Mouse (Mus musculus): ENCODE results near the gene Rpl31. TPM values are rescaled to one million over a fixed set of nuclear protein-coding genes. Genes with fewer than 3 reads are reported as not detected.

The Rpl31 gene
- polyA plus RNA-seq (2016; fragmentation: Nextera tagmentation; extraction: Ambion mirVana): 453 and 454 TPM in 2 replicates

GRCm38 (mm10) chr1:39367601-39368266 lies at the start of gene Rpl31:
Rpl31 (plus strand) TSS chr1:39367842.
- WGBS: under 1% methylated on average over 50 of the region's 62 CpGs
- H3K4me3 ChIP-seq (replicated peaks): peak within 1 kb of the TSS; percentile 85
- H3K9me3 ChIP-seq: no peaks in the 10 kb centered on the region

DNA sequence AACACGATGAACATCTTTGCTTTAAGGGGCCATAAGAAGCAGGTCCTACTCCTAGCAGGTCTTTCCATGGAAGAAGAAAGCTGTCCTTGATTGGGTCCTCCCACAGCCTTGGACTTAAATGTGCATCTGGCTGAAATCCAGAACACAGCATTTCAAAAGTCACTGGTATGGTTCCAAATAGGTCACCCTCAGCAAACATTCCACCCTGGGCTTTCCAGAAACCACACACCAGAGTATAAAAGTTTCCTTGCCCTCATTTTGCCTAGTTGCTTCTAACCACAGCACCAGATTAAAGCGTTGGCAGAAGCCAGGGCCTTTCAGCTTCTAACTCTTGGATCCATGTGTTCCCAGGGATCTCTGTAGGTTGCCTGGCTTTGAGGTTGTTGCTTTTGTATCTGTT lies 49.7 kb upstream of the Rpl31 start:
- no peak for ATAC-seq (ENCODE audit: low FRiP score)
- Histone ChIP-seq H3K9ac (no peak overlapping the region), H3K4me2 (no peak overlapping the region), H3K9me3 (no peaks in the 10 kb centered on the region), H3K36me3 (replicated peaks) (no peaks in the 10 kb centered on the region), H3K27ac (no peak overlapping the region), H3K27me3 (no peaks in the 10 kb centered on the region), H3K4me3 (replicated peaks) (no peak overlapping the region), H3K4me1 (peaks cover 2% of the 10 kb centered on the region; the same call in 1 of the 2 replicates)
- 84% methylated on average over 2 of the region's 2 CpGs for WGBS

More at GRCm38 (mm10) chr1:39367601-39368266, at the start of gene Rpl31:
- Histone ChIP-seq H3K4me2 (peak within 1 kb of the TSS; percentile 86), H3K36me3 (replicated peaks) (peaks cover 34% of the 10 kb centered on the region), H3K4me1 (peaks cover 18% of the 10 kb centered on the region), H3K9ac (peak within 1 kb of the TSS; percentile 97), H3K27ac (peak within 1 kb of the TSS; percentile 92), H3K27me3 (no peaks in the 10 kb centered on the region)
- ATAC-seq (ENCODE audit: low FRiP score): peak; percentile 99

- no peaks in the 10 kb centered on the region for H3K9me3 ChIP-seq
- 78% methylated on average over 7 of the region's 7 CpGs for WGBS
Observed at GRCm38 (mm10) chr1:39318870-39319269, 48.8 kb upstream of the Rpl31 start.

GRCm38 (mm10) chr1:39321954-39322353 lies 45.7 kb upstream of the Rpl31 start:
- H3K4me1 ChIP-seq: no peaks in the 10 kb centered on the region
- no peak overlapping the region for H3K4me3 ChIP-seq (replicated peaks)
- H3K36me3 ChIP-seq (replicated peaks): no peaks in the 10 kb centered on the region
- no peak overlapping the region for H3K9ac ChIP-seq
- H3K9me3 ChIP-seq: no peaks in the 10 kb centered on the region
- no peaks in the 10 kb centered on the region for H3K27me3 ChIP-seq
- H3K27ac ChIP-seq: no peak overlapping the region
- no peak for ATAC-seq (ENCODE audit: low FRiP score)
- H3K4me2 ChIP-seq: no peak overlapping the region
- 88% methylated on average over 6 of the region's 6 CpGs for WGBS

More at GRCm38 (mm10) chr1:39318870-39319269, 48.8 kb upstream of the Rpl31 start:
- no peak overlapping the region for H3K4me3 ChIP-seq (replicated peaks)
- ATAC-seq (ENCODE audit: low FRiP score): no peak
- no peaks in the 10 kb centered on the region for H3K4me1 ChIP-seq
- H3K9ac ChIP-seq: no peak overlapping the region
- H3K4me2 ChIP-seq: no peak overlapping the region
- H3K27me3 ChIP-seq: no peaks in the 10 kb centered on the region
- H3K36me3 ChIP-seq (replicated peaks): no peaks in the 10 kb centered on the region
- no peak overlapping the region for H3K27ac ChIP-seq

DNA sequence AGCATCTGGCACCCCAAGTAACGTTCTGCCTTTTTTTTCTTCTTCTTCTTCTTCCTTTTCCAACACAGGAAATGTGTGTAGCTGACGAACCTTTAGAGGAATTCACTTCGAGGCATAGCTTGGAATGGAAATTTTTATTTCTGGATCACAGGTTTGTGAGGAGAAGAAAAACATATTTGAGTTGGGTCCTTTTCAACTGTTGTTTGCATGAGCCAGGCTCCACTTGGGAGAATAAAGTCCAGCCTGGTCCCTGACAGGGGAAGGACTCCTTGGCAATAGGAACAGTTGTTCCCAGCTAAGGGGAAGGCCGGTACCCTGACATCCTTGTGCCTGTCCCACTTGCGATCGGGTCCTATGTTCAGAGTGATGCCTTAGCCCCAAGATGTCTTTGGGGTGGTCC lies 42.4 kb upstream of the Rpl31 start:
- no peaks in the 10 kb centered on the region for H3K9me3 ChIP-seq
- WGBS: 93% methylated on average over 6 of the region's 6 CpGs
- H3K4me3 ChIP-seq (replicated peaks): no peak overlapping the region
- no peak for ATAC-seq (ENCODE audit: low FRiP score)
- H3K4me1 ChIP-seq: no peaks in the 10 kb centered on the region
- H3K27ac ChIP-seq: no peak overlapping the region
- no peak overlapping the region for H3K4me2 ChIP-seq
- no peaks in the 10 kb centered on the region for H3K27me3 ChIP-seq
- H3K36me3 ChIP-seq (replicated peaks): no peaks in the 10 kb centered on the region
- H3K9ac ChIP-seq: no peak overlapping the region

DNA sequence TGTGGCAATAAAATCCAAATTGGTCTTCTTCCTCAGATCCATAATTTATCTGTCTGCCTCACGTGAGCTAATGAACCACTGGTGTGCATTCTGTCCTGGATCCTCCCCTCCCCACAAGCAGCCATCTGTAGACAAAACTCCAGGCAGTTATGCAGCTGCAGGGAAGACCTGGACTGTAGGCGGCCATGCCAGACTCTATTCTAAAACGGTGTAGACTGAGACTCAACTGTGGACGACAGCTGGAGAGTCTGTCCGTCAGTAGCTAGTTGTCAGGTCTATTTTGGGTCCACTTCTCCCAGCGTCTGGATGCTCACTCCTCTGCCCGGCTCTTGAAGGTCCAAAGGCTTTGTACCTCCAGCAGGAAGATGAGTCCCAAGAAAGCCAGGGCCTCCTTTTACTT lies 40.1 kb upstream of the Rpl31 start:
- WGBS: 85% methylated on average over 7 of the region's 7 CpGs
- H3K4me2 ChIP-seq: no peak overlapping the region

GRCm38 (mm10) chr1:39330857-39331594 lies 36.6 kb upstream of the Rpl31 start:
- Histone ChIP-seq H3K4me3 (replicated peaks) (no peak overlapping the region), H3K4me2 (no peak overlapping the region), H3K4me1 (no peaks in the 10 kb centered on the region), H3K9ac (no peak overlapping the region), H3K36me3 (replicated peaks) (no peaks in the 10 kb centered on the region), H3K9me3 (no peaks in the 10 kb centered on the region), H3K27ac (no peak overlapping the region), H3K27me3 (peaks cover 10% of the 10 kb centered on the region; the same call in 1 of the 2 replicates)
- no peak for ATAC-seq (ENCODE audit: low FRiP score)
- 84% methylated on average over 7 of the region's 7 CpGs for WGBS

More for the DNA sequence above, 40.1 kb upstream of the Rpl31 start:
- no peaks in the 10 kb centered on the region for H3K36me3 ChIP-seq (replicated peaks)
- ATAC-seq (ENCODE audit: low FRiP score): no peak
- H3K27me3 ChIP-seq: no peaks in the 10 kb centered on the region
- no peak overlapping the region for H3K4me3 ChIP-seq (replicated peaks)
- no peaks in the 10 kb centered on the region for H3K9me3 ChIP-seq
- H3K4me1 ChIP-seq: no peaks in the 10 kb centered on the region
- no peak overlapping the region for H3K27ac ChIP-seq
- H3K9ac ChIP-seq: no peak overlapping the region

GRCm38 (mm10) chr1:39332456-39332855 lies 35.2 kb upstream of the Rpl31 start:
- Histone ChIP-seq H3K9ac (no peak overlapping the region), H3K4me3 (replicated peaks) (no peak overlapping the region), H3K4me1 (no peaks in the 10 kb centered on the region), H3K27ac (no peak overlapping the region), H3K9me3 (no peaks in the 10 kb centered on the region), H3K4me2 (no peak overlapping the region), H3K27me3 (peaks cover 11% of the 10 kb centered on the region; the same call in 1 of the 2 replicates), H3K36me3 (replicated peaks) (no peaks in the 10 kb centered on the region)
- WGBS: 86% methylated on average over 4 of the region's 4 CpGs
- ATAC-seq (ENCODE audit: low FRiP score): no peak

DNA sequence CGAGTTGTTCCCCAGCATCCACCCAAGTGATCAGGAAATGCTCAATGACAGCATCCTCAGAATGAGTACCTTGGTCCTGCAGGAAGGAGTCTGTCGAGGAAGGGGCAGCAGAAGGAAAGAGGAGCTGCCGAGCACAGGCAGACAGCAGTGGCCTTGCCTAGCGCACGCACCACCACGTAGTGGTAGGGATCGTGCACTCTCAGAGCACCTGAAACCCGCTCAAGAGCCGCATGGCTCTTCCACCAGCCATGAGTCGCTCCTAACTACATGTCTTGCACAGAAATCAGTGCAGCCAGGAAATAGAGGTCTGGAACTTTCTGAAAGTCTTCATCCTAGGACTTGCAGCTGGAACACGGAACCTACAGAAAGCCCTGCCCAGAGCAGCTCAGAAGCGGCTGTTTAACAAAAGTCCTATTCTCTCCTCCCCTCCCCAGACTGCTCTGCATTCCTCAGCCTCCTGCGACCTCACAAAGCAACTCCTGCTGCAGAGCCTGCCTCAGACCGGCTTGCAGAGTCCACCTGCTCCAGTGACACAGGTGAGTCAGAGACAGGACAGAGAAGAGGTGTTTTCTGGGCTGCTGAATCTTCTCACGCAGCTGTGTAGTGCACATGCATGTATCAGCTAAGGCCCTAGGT lies 32.0 kb upstream of the Rpl31 start:
- 23% methylated on average over 15 of the region's 15 CpGs for WGBS
- Histone ChIP-seq H3K4me3 (replicated peaks) (no peak overlapping the region), H3K27me3 (peaks cover 11% of the 10 kb centered on the region; the same call in 1 of the 2 replicates), H3K4me2 (no peak overlapping the region), H3K27ac (no peak overlapping the region), H3K9me3 (no peaks in the 10 kb centered on the region), H3K4me1 (no peaks in the 10 kb centered on the region), H3K36me3 (replicated peaks) (no peaks in the 10 kb centered on the region), H3K9ac (no peak overlapping the region)
- no peak for ATAC-seq (ENCODE audit: low FRiP score)

DNA sequence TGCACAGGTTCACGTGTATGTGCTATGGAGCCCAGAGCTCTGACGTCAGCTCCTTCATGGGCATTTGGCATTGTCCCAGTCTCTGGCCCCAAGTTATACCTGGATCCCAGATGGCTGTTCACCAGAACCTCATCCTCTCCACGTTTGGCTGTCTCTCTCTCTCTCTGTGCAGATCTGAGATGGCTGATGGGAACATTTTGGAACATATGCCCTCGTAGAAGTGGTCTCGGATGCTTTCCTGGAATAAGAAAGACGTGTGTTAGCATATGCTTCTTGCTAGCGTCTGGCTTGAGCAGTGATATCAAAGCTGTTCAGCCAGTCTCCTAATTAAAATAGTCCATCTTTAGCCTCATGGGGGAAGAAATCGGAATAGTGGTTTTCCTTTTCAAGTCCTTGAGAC lies 30.9 kb upstream of the Rpl31 start:
- peaks cover 11% of the 10 kb centered on the region; the same call in 1 of the 2 replicates for H3K27me3 ChIP-seq
- H3K27ac ChIP-seq: no peak overlapping the region
- 88% methylated on average over 8 of the region's 8 CpGs for WGBS
- H3K4me2 ChIP-seq: no peak overlapping the region
- no peaks in the 10 kb centered on the region for H3K4me1 ChIP-seq
- H3K9me3 ChIP-seq: no peaks in the 10 kb centered on the region
- H3K4me3 ChIP-seq (replicated peaks): no peak overlapping the region
- H3K9ac ChIP-seq: no peak overlapping the region
- H3K36me3 ChIP-seq (replicated peaks): no peaks in the 10 kb centered on the region
- no peak for ATAC-seq (ENCODE audit: low FRiP score)

DNA sequence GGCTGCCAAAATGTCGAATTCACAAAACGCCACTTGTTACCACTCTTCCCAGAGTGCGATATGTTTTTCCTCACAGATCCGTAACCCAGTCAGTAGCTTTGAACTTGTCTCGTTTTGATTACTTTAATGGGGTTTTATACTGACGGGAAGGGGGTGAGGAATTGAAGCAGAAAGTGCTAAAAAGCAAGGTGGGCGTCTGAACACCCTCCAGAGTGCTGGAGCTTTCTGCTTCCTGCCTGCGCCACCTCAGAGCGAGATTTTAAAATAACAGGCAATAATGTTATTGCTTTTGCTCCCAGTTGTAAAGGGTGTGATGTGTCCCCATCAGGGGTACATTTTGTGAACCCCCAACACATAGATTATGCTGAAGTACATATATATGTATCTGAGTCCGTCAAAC lies 28.8 kb upstream of the Rpl31 start:
- ATAC-seq (ENCODE audit: low FRiP score): no peak
- H3K27ac ChIP-seq: no peak overlapping the region
- WGBS: 83% methylated on average over 10 of the region's 10 CpGs
- H3K4me1 ChIP-seq: no peaks in the 10 kb centered on the region
- H3K9ac ChIP-seq: no peak overlapping the region
- H3K9me3 ChIP-seq: no peaks in the 10 kb centered on the region
- H3K36me3 ChIP-seq (replicated peaks): no peaks in the 10 kb centered on the region
- peaks cover 11% of the 10 kb centered on the region; the same call in 1 of the 2 replicates for H3K27me3 ChIP-seq
- H3K4me3 ChIP-seq (replicated peaks): no peak overlapping the region
- H3K4me2 ChIP-seq: no peak overlapping the region

GRCm38 (mm10) chr1:39339455-39339854 lies 28.2 kb upstream of the Rpl31 start:
- peaks cover 8% of the 10 kb centered on the region; the same call in 1 of the 2 replicates for H3K27me3 ChIP-seq
- no peaks in the 10 kb centered on the region for H3K9me3 ChIP-seq
- H3K4me1 ChIP-seq: no peaks in the 10 kb centered on the region
- no peak for ATAC-seq (ENCODE audit: low FRiP score)
- no peaks in the 10 kb centered on the region for H3K36me3 ChIP-seq (replicated peaks)
- H3K9ac ChIP-seq: no peak overlapping the region
- no peak overlapping the region for H3K4me3 ChIP-seq (replicated peaks)
- 49% methylated on average over 5 of the region's 5 CpGs for WGBS
- no peak overlapping the region for H3K4me2 ChIP-seq
- H3K27ac ChIP-seq: no peak overlapping the region

Measured in forebrain, embryonic 12.5 days (tissue).